Mouse (Mus musculus): Measurements from ENCODE around the gene Borcs7. TPM values are rescaled to one million over a fixed set of nuclear protein-coding genes. Genes with fewer than 3 reads are reported as not detected.
A peak's percentile ranks its signal among the peaks of the same experiment; 100 is the strongest.

The Borcs7 gene
- polyA plus RNA-seq, 1 experiment from 2014 or later = 19.7 TPM

DNA sequence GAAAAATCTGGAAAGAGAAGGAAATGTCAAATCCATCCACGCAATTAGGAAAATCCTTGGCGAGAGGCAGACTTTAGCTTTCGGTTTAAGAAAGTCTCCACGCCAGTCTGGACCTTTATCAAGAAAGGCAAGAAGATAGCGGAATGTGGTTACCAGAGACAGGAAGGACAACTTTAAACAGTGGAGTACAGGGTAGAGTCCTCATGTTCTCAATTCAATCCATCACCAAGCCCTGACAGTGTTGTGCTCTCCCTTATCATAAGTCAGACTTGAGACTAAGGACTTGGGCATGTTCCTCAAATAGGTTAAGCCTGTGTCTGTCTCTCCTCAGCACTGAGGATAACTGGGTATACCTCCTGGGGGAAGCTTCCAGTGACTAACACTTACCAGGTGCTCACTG is 19.9 kb upstream of the Borcs7 start:
- Histone ChIP-seq H3K27me3 (ENCODE audit: control insufficient read depth, insufficient read depth, low read length) (no peaks in the 10 kb centered on the region), H3K4me3 (ENCODE audit: low read depth, low read length) (no peak overlapping the region), H3K9ac (replicated peaks; ENCODE audit: low read depth, low read length) (no peak overlapping the region), H3K4me1 (ENCODE audit: control insufficient read depth, insufficient read depth, low read length) (no peaks in the 10 kb centered on the region), H3K4me2 (replicated peaks; ENCODE audit: low read depth, low read length) (no peak overlapping the region), H3K27ac (ENCODE audit: low read length) (no peak overlapping the region), H3K36me3 (ENCODE audit: control insufficient read depth, insufficient read depth, low read length) (no peaks in the 10 kb centered on the region), H3K9me3 (ENCODE audit: control insufficient read depth, low read depth, low read length) (no peaks in the 10 kb centered on the region)
- 61% methylated on average over 5 of the region's 5 CpGs for WGBS
- no peak for ATAC-seq (ENCODE audit: insufficient number of reproducible peaks, insufficient read depth, low FRiP score, low read depth)

DNA sequence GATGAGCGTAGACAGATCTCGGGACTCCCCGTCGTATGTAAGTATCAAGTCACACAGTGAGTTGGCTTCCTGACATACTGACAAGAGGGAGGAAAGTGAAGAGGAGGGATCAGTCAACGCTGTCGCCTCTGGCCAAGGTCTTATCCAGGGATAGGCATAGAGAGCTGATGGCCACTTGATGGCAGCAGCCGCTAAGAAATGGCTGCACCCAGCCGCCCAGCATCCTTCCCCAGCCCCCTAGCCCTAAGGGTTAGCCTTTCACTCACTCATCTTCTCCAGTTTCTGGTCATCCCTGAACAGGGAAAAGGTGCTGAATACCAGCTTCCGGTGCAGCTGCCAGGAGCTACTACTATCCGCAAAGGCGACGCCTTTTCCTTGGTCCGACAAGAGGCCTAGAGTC is 19.0 kb upstream of the Borcs7 start:
- no peaks in the 10 kb centered on the region for H3K9me3 ChIP-seq (ENCODE audit: control insufficient read depth, low read depth, low read length)
- ATAC-seq (ENCODE audit: insufficient number of reproducible peaks, insufficient read depth, low FRiP score, low read depth) = peak; percentile 53; the same call in 1 of the 2 replicates
- no peaks in the 10 kb centered on the region for H3K36me3 ChIP-seq (ENCODE audit: control insufficient read depth, insufficient read depth, low read length)
- 30% methylated on average over 13 of the region's 13 CpGs for WGBS
- H3K4me1 ChIP-seq (ENCODE audit: control insufficient read depth, insufficient read depth, low read length) = no peaks in the 10 kb centered on the region
- no peak overlapping the region for H3K9ac ChIP-seq (replicated peaks; ENCODE audit: low read depth, low read length)
- H3K27me3 ChIP-seq (ENCODE audit: control insufficient read depth, insufficient read depth, low read length) = no peaks in the 10 kb centered on the region
- no peak overlapping the region for H3K4me2 ChIP-seq (replicated peaks; ENCODE audit: low read depth, low read length)
- H3K4me3 ChIP-seq (ENCODE audit: low read depth, low read length) = no peak overlapping the region
- H3K27ac ChIP-seq (ENCODE audit: low read length) = no peak overlapping the region

- Histone ChIP-seq H3K4me3 (ENCODE audit: low read depth, low read length) (no peak within 1 kb of the TSS), H3K4me2 (replicated peaks; ENCODE audit: low read depth, low read length) (no peak within 1 kb of the TSS), H3K4me1 (ENCODE audit: control insufficient read depth, insufficient read depth, low read length) (no peaks in the 10 kb centered on the region), H3K27ac (ENCODE audit: low read length) (no peak within 1 kb of the TSS), H3K36me3 (ENCODE audit: control insufficient read depth, insufficient read depth, low read length) (no peaks in the 10 kb centered on the region), H3K27me3 (ENCODE audit: control insufficient read depth, insufficient read depth, low read length) (no peaks in the 10 kb centered on the region), H3K9me3 (ENCODE audit: control insufficient read depth, low read depth, low read length) (no peaks in the 10 kb centered on the region), H3K9ac (replicated peaks; ENCODE audit: low read depth, low read length) (no peak within 1 kb of the TSS)
- no peak for ATAC-seq (ENCODE audit: insufficient number of reproducible peaks, insufficient read depth, low FRiP score, low read depth)
- 41% methylated on average over 5 of the region's 5 CpGs for WGBS
Observed at GRCm38 (mm10) chr19:46672766-46673418, 16.8 kb upstream of the Borcs7 start, which contains the start of gene Cyp17a1. Cyp17a1 (minus strand) TSS chr19:46673172.

DNA sequence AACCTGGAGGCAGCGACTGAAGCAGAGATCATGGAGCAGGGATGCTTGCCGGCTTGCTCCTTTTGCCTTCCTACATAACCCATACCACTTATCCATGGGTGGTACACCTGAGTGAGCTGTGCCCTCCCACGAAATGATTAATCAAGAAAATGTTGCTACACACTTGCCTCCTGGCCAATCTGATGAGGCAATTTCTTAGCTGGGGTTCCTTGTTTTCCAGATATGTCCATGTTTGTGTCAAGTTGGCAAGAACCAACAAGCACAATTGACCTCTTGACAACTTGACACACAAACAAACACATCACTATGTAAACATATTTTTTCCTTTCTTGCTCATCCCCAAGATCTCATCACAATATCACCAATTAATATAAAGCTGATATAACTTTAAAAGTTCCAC is 14.1 kb upstream of the Borcs7 start:
- H3K4me2 ChIP-seq (replicated peaks; ENCODE audit: low read depth, low read length) = no peak overlapping the region
- no peaks in the 10 kb centered on the region for H3K4me1 ChIP-seq (ENCODE audit: control insufficient read depth, insufficient read depth, low read length)
- H3K27ac ChIP-seq (ENCODE audit: low read length) = no peak overlapping the region
- no peaks in the 10 kb centered on the region for H3K9me3 ChIP-seq (ENCODE audit: control insufficient read depth, low read depth, low read length)
- H3K4me3 ChIP-seq (ENCODE audit: low read depth, low read length) = no peak overlapping the region
- H3K9ac ChIP-seq (replicated peaks; ENCODE audit: low read depth, low read length) = no peak overlapping the region
- WGBS = 89% methylated on average over 3 of the region's 3 CpGs
- no peak for ATAC-seq (ENCODE audit: insufficient number of reproducible peaks, insufficient read depth, low FRiP score, low read depth)
- H3K27me3 ChIP-seq (ENCODE audit: control insufficient read depth, insufficient read depth, low read length) = no peaks in the 10 kb centered on the region
- H3K36me3 ChIP-seq (ENCODE audit: control insufficient read depth, insufficient read depth, low read length) = no peaks in the 10 kb centered on the region

- no peak overlapping the region for H3K9ac ChIP-seq (replicated peaks; ENCODE audit: low read depth, low read length)
- no peak overlapping the region for H3K4me2 ChIP-seq (replicated peaks; ENCODE audit: low read depth, low read length)
- H3K4me1 ChIP-seq (ENCODE audit: control insufficient read depth, insufficient read depth, low read length) = no peaks in the 10 kb centered on the region
- H3K36me3 ChIP-seq (ENCODE audit: control insufficient read depth, insufficient read depth, low read length) = no peaks in the 10 kb centered on the region
- H3K27ac ChIP-seq (ENCODE audit: low read length) = no peak overlapping the region
- no peaks in the 10 kb centered on the region for H3K27me3 ChIP-seq (ENCODE audit: control insufficient read depth, insufficient read depth, low read length)
- WGBS = 51% methylated on average over 12 of the region's 12 CpGs
- H3K4me3 ChIP-seq (ENCODE audit: low read depth, low read length) = no peak overlapping the region
- no peaks in the 10 kb centered on the region for H3K9me3 ChIP-seq (ENCODE audit: control insufficient read depth, low read depth, low read length)
- no peak for ATAC-seq (ENCODE audit: insufficient number of reproducible peaks, insufficient read depth, low FRiP score, low read depth)
Observed at GRCm38 (mm10) chr19:46679720-46680383, 9.9 kb upstream of the Borcs7 start.

DNA sequence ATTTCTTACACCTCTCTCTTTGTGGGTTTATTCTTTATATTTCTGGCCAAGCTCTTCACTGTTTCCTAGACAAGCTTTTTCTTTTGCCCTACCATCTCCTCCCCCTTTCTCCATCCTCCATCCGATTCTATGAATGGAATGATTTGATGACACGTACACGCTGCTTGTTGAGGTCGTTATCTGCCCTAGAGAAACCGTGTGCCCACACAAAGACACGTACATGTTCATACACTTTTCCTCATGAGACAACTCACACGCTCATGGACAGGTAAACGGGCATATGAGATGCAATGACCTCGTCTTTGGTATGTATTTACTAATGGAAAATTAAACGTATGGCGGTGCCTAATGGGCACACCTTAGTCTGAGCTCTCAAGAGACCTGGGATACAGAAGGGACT is 681 bp downstream of the Borcs7 start:
- Histone ChIP-seq H3K4me3 (ENCODE audit: low read depth, low read length) (peak overlapping the region; percentile 76), H3K4me2 (replicated peaks; ENCODE audit: low read depth, low read length) (peak overlapping the region; percentile 36), H3K9ac (replicated peaks; ENCODE audit: low read depth, low read length) (peak overlapping the region; percentile 81), H3K27me3 (ENCODE audit: control insufficient read depth, insufficient read depth, low read length) (no peaks in the 10 kb centered on the region), H3K9me3 (ENCODE audit: control insufficient read depth, low read depth, low read length) (no peaks in the 10 kb centered on the region), H3K36me3 (ENCODE audit: control insufficient read depth, insufficient read depth, low read length) (no peaks in the 10 kb centered on the region), H3K4me1 (ENCODE audit: control insufficient read depth, insufficient read depth, low read length) (0 out of 2 replicates have a peak, but pooled peaks cover 5% of the 10 kb centered on the region), H3K27ac (ENCODE audit: low read length) (no peak overlapping the region)
- 0 out of 2 replicates have a peak, but pooled peaks have one; percentile 8 for ATAC-seq (ENCODE audit: insufficient number of reproducible peaks, insufficient read depth, low FRiP score, low read depth)
- 74% methylated on average over 11 of the region's 11 CpGs for WGBS

GRCm38 (mm10) chr19:46691078-46691477 is 1.4 kb downstream of the Borcs7 start:
- H3K27ac ChIP-seq (ENCODE audit: low read length) = no peak overlapping the region
- H3K9me3 ChIP-seq (ENCODE audit: control insufficient read depth, low read depth, low read length) = no peaks in the 10 kb centered on the region
- WGBS = 63% methylated on average over 2 of the region's 2 CpGs
- no peak overlapping the region for H3K4me3 ChIP-seq (ENCODE audit: low read depth, low read length)
- H3K4me2 ChIP-seq (replicated peaks; ENCODE audit: low read depth, low read length) = no peak overlapping the region
- H3K9ac ChIP-seq (replicated peaks; ENCODE audit: low read depth, low read length) = no peak overlapping the region
- no peaks in the 10 kb centered on the region for H3K27me3 ChIP-seq (ENCODE audit: control insufficient read depth, insufficient read depth, low read length)
- 0 out of 2 replicates have a peak, but pooled peaks cover 5% of the 10 kb centered on the region for H3K4me1 ChIP-seq (ENCODE audit: control insufficient read depth, insufficient read depth, low read length)
- H3K36me3 ChIP-seq (ENCODE audit: control insufficient read depth, insufficient read depth, low read length) = no peaks in the 10 kb centered on the region
- ATAC-seq (ENCODE audit: insufficient number of reproducible peaks, insufficient read depth, low FRiP score, low read depth) = no peak

DNA sequence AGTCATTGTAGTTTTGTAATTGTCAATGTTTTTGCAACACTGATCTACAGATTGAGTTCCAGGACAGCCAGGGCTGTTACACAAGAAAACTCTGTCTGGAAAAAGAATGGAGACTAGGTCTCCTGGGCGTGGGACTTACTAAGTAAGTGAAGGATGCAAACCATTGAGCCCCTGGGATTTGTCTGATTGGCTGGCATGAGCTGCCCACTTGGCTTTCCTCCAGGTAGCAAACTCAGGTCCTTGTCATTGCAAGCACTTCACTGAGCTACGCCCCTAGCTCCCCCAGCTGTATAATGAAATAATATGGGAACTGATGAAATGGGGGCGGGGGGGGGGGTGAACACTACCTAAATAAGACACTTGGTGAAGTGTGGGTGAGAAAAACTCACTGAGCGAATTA is 3.4 kb downstream of the Borcs7 start:
- Histone ChIP-seq H3K9me3 (ENCODE audit: control insufficient read depth, low read depth, low read length) (no peaks in the 10 kb centered on the region), H3K36me3 (ENCODE audit: control insufficient read depth, insufficient read depth, low read length) (no peaks in the 10 kb centered on the region), H3K4me1 (ENCODE audit: control insufficient read depth, insufficient read depth, low read length) (0 out of 2 replicates have a peak, but pooled peaks cover 5% of the 10 kb centered on the region), H3K4me2 (replicated peaks; ENCODE audit: low read depth, low read length) (no peak overlapping the region), H3K27ac (ENCODE audit: low read length) (no peak overlapping the region), H3K4me3 (ENCODE audit: low read depth, low read length) (no peak overlapping the region), H3K9ac (replicated peaks; ENCODE audit: low read depth, low read length) (no peak overlapping the region), H3K27me3 (ENCODE audit: control insufficient read depth, insufficient read depth, low read length) (no peaks in the 10 kb centered on the region)
- no peak for ATAC-seq (ENCODE audit: insufficient number of reproducible peaks, insufficient read depth, low FRiP score, low read depth)
- WGBS = 87% methylated on average over 4 of the region's 4 CpGs

Measured in stomach, embryonic 14.5 days (tissue).